In genomic region chr11:10477341-10478070, GRCm38 (mm10) we compare ENCODE assay signal across 14 mouse cellular contexts.
"Had no signal": no experiment of that assay in that cellular context is flagged by ENCODE, and none has a peak within 500 bp of the region (broad histone marks: within the 10 kb centered on the region; RNA-seq: fewer than 3 reads in every experiment).

No protein-coding gene starts in this region.

- H3K27me3 ChIP-seq: liver, embryonic 13.5 days; midbrain, embryonic 12.5 days; midbrain, embryonic 15.5 days; neural tube, embryonic 13.5 days had no signal

- H3K4me2 ChIP-seq: liver, embryonic 13.5 days; lung, embryonic 14.5 days; midbrain, embryonic 12.5 days; midbrain, embryonic 15.5 days; neural tube, embryonic 13.5 days had no signal

- H3K9ac ChIP-seq: liver, embryonic 13.5 days; lung, embryonic 14.5 days; midbrain, embryonic 12.5 days; midbrain, embryonic 15.5 days; neural tube, embryonic 13.5 days had no signal

- H3K36me3 ChIP-seq: liver, embryonic 13.5 days; midbrain, embryonic 12.5 days; midbrain, embryonic 15.5 days; neural tube, embryonic 13.5 days had no signal

- H3K9me3 ChIP-seq: liver, embryonic 13.5 days; midbrain, embryonic 12.5 days; midbrain, embryonic 15.5 days; neural tube, embryonic 13.5 days had no signal

- H3K4me3 ChIP-seq: left cerebral cortex, adult 2 months; liver, embryonic 13.5 days; midbrain, embryonic 12.5 days; midbrain, embryonic 15.5 days; neural tube, embryonic 13.5 days had no signal

- H3K27ac ChIP-seq: left cerebral cortex, adult 2 months; liver, embryonic 13.5 days; macrophage; midbrain, embryonic 12.5 days; midbrain, embryonic 15.5 days; neural tube, embryonic 13.5 days had no signal

- H3K4me1 ChIP-seq: liver, embryonic 13.5 days; midbrain, embryonic 12.5 days; midbrain, embryonic 15.5 days; neural tube, embryonic 13.5 days had no signal

- DNase-seq: layer of hippocampus, postnatal 36 days; liver, embryonic 13.5 days; lung, embryonic 14.5 days; retina, postnatal 1 day; thymus, adult 18-20 months; thymus, postnatal 36 days had no signal

- ATAC-seq: inflammation-experienced regulatory T-cells, adult 6 months; intestine, embryonic 16.5 days; lung, postnatal 0 days; midbrain, embryonic 15.5 days had no signal
